Mouse (Mus musculus): ENCODE measurements around the gene Nid1. TPM values are rescaled to one million over a fixed set of nuclear protein-coding genes. Genes with fewer than 3 reads are reported as not detected.
A peak's percentile ranks its signal among the peaks of the same experiment; 100 is the strongest.

The Nid1 gene
- polyA plus RNA-seq, 1 experiment from 2014 or later: 72.9 TPM

GRCm38 (mm10) chr13:13484351-13484751, 47.0 kb downstream of the Nid1 start:
- H3K27me3 ChIP-seq (ENCODE audit: control insufficient read depth, insufficient read depth, low read length): no peaks in the 10 kb centered on the region
- no peaks in the 10 kb centered on the region for H3K4me1 ChIP-seq (replicated peaks; ENCODE audit: control insufficient read depth, insufficient read depth, low read length)
- H3K27ac ChIP-seq: no peak overlapping the region
- H3K9me3 ChIP-seq (ENCODE audit: control insufficient read depth, low read length): no peaks in the 10 kb centered on the region
- no peaks in the 10 kb centered on the region for H3K36me3 ChIP-seq (replicated peaks; ENCODE audit: control insufficient read depth, insufficient read depth)
- WGBS: 20% methylated on average over 7 of the region's 7 CpGs
- DNase-seq (ENCODE audit: low spot score) (no peak), ATAC-seq (ENCODE audit: low FRiP score) (no peak)
- H3K4me3 ChIP-seq (replicated peaks; ENCODE audit: low read length): no peak overlapping the region
- no peak overlapping the region for H3K9ac ChIP-seq
- no peak overlapping the region for H3K4me2 ChIP-seq (replicated peaks)

- Histone ChIP-seq H3K4me1 (replicated peaks; ENCODE audit: control insufficient read depth, insufficient read depth, low read length) (no peaks in the 10 kb centered on the region), H3K27me3 (ENCODE audit: control insufficient read depth, insufficient read depth, low read length) (no peaks in the 10 kb centered on the region), H3K36me3 (replicated peaks; ENCODE audit: control insufficient read depth, insufficient read depth) (no peaks in the 10 kb centered on the region), H3K4me3 (replicated peaks; ENCODE audit: low read length) (no peak overlapping the region), H3K4me2 (replicated peaks) (no peak overlapping the region), H3K27ac (no peak overlapping the region), H3K9me3 (ENCODE audit: control insufficient read depth, low read length) (no peaks in the 10 kb centered on the region), H3K9ac (no peak overlapping the region)
- DNase-seq (ENCODE audit: low spot score): no peak
- WGBS: 77% methylated on average over 2 of the region's 2 CpGs
- no peak for ATAC-seq (ENCODE audit: low FRiP score)
Observed at GRCm38 (mm10) chr13:13484883-13485282, 47.5 kb downstream of the Nid1 start.

- ATAC-seq (ENCODE audit: low FRiP score): no peak
Observed at GRCm38 (mm10) chr13:13485682-13486081, 48.3 kb downstream of the Nid1 start.

GRCm38 (mm10) chr13:13487851-13488250, 50.5 kb downstream of the Nid1 start:
- H3K4me2 ChIP-seq (replicated peaks): no peak overlapping the region
- no peaks in the 10 kb centered on the region for H3K9me3 ChIP-seq (ENCODE audit: control insufficient read depth, low read length)
- no peak overlapping the region for H3K9ac ChIP-seq
- H3K4me1 ChIP-seq (replicated peaks; ENCODE audit: control insufficient read depth, insufficient read depth, low read length): no peaks in the 10 kb centered on the region
- H3K27me3 ChIP-seq (ENCODE audit: control insufficient read depth, insufficient read depth, low read length): no peaks in the 10 kb centered on the region
- WGBS: 81% methylated on average over 1 of the region's 1 CpGs
- DNase-seq (ENCODE audit: low spot score) (no peak), ATAC-seq (ENCODE audit: low FRiP score) (no peak)
- no peaks in the 10 kb centered on the region for H3K36me3 ChIP-seq (replicated peaks; ENCODE audit: control insufficient read depth, insufficient read depth)
- no peak overlapping the region for H3K4me3 ChIP-seq (replicated peaks; ENCODE audit: low read length)
- H3K27ac ChIP-seq: no peak overlapping the region

More at GRCm38 (mm10) chr13:13485682-13486081, 48.3 kb downstream of the Nid1 start:
- Histone ChIP-seq H3K36me3 (replicated peaks; ENCODE audit: control insufficient read depth, insufficient read depth) (no peaks in the 10 kb centered on the region), H3K27ac (no peak overlapping the region), H3K27me3 (ENCODE audit: control insufficient read depth, insufficient read depth, low read length) (no peaks in the 10 kb centered on the region), H3K9me3 (ENCODE audit: control insufficient read depth, low read length) (no peaks in the 10 kb centered on the region), H3K4me1 (replicated peaks; ENCODE audit: control insufficient read depth, insufficient read depth, low read length) (no peaks in the 10 kb centered on the region), H3K9ac (no peak overlapping the region), H3K4me3 (replicated peaks; ENCODE audit: low read length) (no peak overlapping the region), H3K4me2 (replicated peaks) (no peak overlapping the region)
- DNase-seq (ENCODE audit: low spot score): no peak
- 69% methylated on average over 4 of the region's 4 CpGs for WGBS

GRCm38 (mm10) chr13:13489861-13490260, 52.5 kb downstream of the Nid1 start:
- DNase-seq (ENCODE audit: low spot score): no peak
- Histone ChIP-seq H3K27me3 (ENCODE audit: control insufficient read depth, insufficient read depth, low read length) (no peaks in the 10 kb centered on the region), H3K9ac (no peak overlapping the region), H3K4me2 (replicated peaks) (no peak overlapping the region), H3K4me1 (replicated peaks; ENCODE audit: control insufficient read depth, insufficient read depth, low read length) (no peaks in the 10 kb centered on the region), H3K4me3 (replicated peaks; ENCODE audit: low read length) (no peak overlapping the region), H3K9me3 (ENCODE audit: control insufficient read depth, low read length) (no peaks in the 10 kb centered on the region), H3K36me3 (replicated peaks; ENCODE audit: control insufficient read depth, insufficient read depth) (no peaks in the 10 kb centered on the region), H3K27ac (no peak overlapping the region)
- ATAC-seq (ENCODE audit: low FRiP score): no peak
- WGBS: 78% methylated on average over 5 of the region's 5 CpGs

GRCm38 (mm10) chr13:13492151-13492550, 54.8 kb downstream of the Nid1 start:
- Histone ChIP-seq H3K9ac (no peak overlapping the region), H3K4me2 (replicated peaks) (no peak overlapping the region), H3K27ac (no peak overlapping the region), H3K36me3 (replicated peaks; ENCODE audit: control insufficient read depth, insufficient read depth) (no peaks in the 10 kb centered on the region), H3K27me3 (ENCODE audit: control insufficient read depth, insufficient read depth, low read length) (no peaks in the 10 kb centered on the region), H3K4me1 (replicated peaks; ENCODE audit: control insufficient read depth, insufficient read depth, low read length) (no peaks in the 10 kb centered on the region), H3K9me3 (ENCODE audit: control insufficient read depth, low read length) (no peaks in the 10 kb centered on the region), H3K4me3 (replicated peaks; ENCODE audit: low read length) (no peak overlapping the region)
- ATAC-seq (ENCODE audit: low FRiP score) (no peak), DNase-seq (ENCODE audit: low spot score) (no peak)
- WGBS: 81% methylated on average over 2 of the region's 2 CpGs

GRCm38 (mm10) chr13:13493517-13493916, 56.2 kb downstream of the Nid1 start:
- ATAC-seq (ENCODE audit: low FRiP score): peak; percentile 27; the same call in 1 of the 2 replicates
- H3K4me3 ChIP-seq (replicated peaks; ENCODE audit: low read length): no peak overlapping the region
- WGBS: 32% methylated on average over 3 of the region's 3 CpGs
- H3K27me3 ChIP-seq (ENCODE audit: control insufficient read depth, insufficient read depth, low read length): no peaks in the 10 kb centered on the region
- no peaks in the 10 kb centered on the region for H3K9me3 ChIP-seq (ENCODE audit: control insufficient read depth, low read length)
- no peak overlapping the region for H3K27ac ChIP-seq
- no peak for DNase-seq (ENCODE audit: low spot score)
- no peak overlapping the region for H3K9ac ChIP-seq
- no peak overlapping the region for H3K4me2 ChIP-seq (replicated peaks)
- no peaks in the 10 kb centered on the region for H3K4me1 ChIP-seq (replicated peaks; ENCODE audit: control insufficient read depth, insufficient read depth, low read length)
- H3K36me3 ChIP-seq (replicated peaks; ENCODE audit: control insufficient read depth, insufficient read depth): no peaks in the 10 kb centered on the region

- DNase-seq (ENCODE audit: low spot score): no peak
- Histone ChIP-seq H3K9ac (no peak overlapping the region), H3K4me1 (replicated peaks; ENCODE audit: control insufficient read depth, insufficient read depth, low read length) (no peaks in the 10 kb centered on the region), H3K27me3 (ENCODE audit: control insufficient read depth, insufficient read depth, low read length) (no peaks in the 10 kb centered on the region), H3K36me3 (replicated peaks; ENCODE audit: control insufficient read depth, insufficient read depth) (no peaks in the 10 kb centered on the region), H3K9me3 (ENCODE audit: control insufficient read depth, low read length) (no peaks in the 10 kb centered on the region), H3K4me3 (replicated peaks; ENCODE audit: low read length) (no peak overlapping the region), H3K27ac (no peak overlapping the region), H3K4me2 (replicated peaks) (no peak overlapping the region)
- ATAC-seq (ENCODE audit: low FRiP score): no peak
- WGBS: 66% methylated on average over 2 of the region's 2 CpGs
Observed at GRCm38 (mm10) chr13:13498022-13498421, 60.7 kb downstream of the Nid1 start.

- Histone ChIP-seq H3K27ac (no peak overlapping the region), H3K4me2 (replicated peaks) (no peak overlapping the region), H3K27me3 (ENCODE audit: control insufficient read depth, insufficient read depth, low read length) (no peaks in the 10 kb centered on the region), H3K36me3 (replicated peaks; ENCODE audit: control insufficient read depth, insufficient read depth) (no peaks in the 10 kb centered on the region), H3K9me3 (ENCODE audit: control insufficient read depth, low read length) (no peaks in the 10 kb centered on the region), H3K4me3 (replicated peaks; ENCODE audit: low read length) (no peak overlapping the region), H3K9ac (no peak overlapping the region), H3K4me1 (replicated peaks; ENCODE audit: control insufficient read depth, insufficient read depth, low read length) (no peaks in the 10 kb centered on the region)
- DNase-seq (ENCODE audit: low spot score): no peak
- WGBS: 95% methylated on average over 10 of the region's 10 CpGs
- no peak for ATAC-seq (ENCODE audit: low FRiP score)
Observed at GRCm38 (mm10) chr13:13502406-13502805, 65.1 kb downstream of the Nid1 start.

- no peak for ATAC-seq (ENCODE audit: low FRiP score)
- no peak overlapping the region for H3K27ac ChIP-seq
Observed at GRCm38 (mm10) chr13:13503695-13504386, 66.5 kb downstream of the Nid1 start.

More at GRCm38 (mm10) chr13:13503695-13504386, 66.5 kb downstream of the Nid1 start:
- no peaks in the 10 kb centered on the region for H3K27me3 ChIP-seq (ENCODE audit: control insufficient read depth, insufficient read depth, low read length)
- 63% methylated on average over 4 of the region's 4 CpGs for WGBS
- no peak for DNase-seq (ENCODE audit: low spot score)
- no peak overlapping the region for H3K4me3 ChIP-seq (replicated peaks; ENCODE audit: low read length)
- H3K9me3 ChIP-seq (ENCODE audit: control insufficient read depth, low read length): no peaks in the 10 kb centered on the region
- H3K4me2 ChIP-seq (replicated peaks): no peak overlapping the region
- H3K9ac ChIP-seq: no peak overlapping the region
- H3K4me1 ChIP-seq (replicated peaks; ENCODE audit: control insufficient read depth, insufficient read depth, low read length): no peaks in the 10 kb centered on the region
- H3K36me3 ChIP-seq (replicated peaks; ENCODE audit: control insufficient read depth, insufficient read depth): no peaks in the 10 kb centered on the region

All from hindbrain, embryonic 14.5 days (tissue).